ENCODE assay signal across 14 mouse cellular contexts in the genomic region with DNA sequence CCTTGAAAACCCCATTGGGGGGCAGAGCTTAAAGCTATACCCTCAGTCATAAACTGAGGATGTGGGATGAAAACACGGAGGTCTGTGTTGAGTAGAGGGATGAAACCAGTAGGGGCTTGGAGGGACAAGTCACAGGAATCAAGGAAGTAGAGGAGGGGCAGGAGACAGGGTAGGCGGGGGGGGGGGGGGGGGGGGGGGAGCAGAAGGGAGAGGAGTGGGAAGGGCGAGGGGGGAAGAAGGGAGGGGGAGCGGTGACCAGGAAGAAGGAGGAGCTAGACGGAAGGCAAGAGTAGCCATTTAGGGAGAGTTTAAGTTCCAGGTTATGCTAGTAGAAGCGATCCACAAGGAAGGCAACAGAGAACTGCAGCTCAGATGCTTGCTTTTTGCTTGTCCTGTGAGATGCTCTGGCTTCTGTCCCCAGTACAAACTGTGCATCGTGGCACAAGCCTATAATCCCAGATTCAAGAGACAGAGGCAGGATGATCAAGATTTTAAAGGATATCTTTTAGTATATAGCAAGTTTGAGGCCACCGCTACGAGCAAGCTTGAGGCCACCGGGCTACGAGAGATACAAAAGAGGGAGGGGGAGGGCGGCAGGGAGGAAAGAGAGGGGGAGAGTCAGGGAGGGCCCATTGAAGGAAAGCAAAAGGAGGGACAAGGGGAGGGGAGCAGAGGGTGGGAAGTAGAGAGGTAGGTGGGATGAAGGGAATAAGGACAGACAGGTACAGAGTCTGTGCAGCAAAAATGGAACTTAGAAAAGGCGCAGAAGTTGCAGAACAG. TPM values are rescaled to one million over a fixed set of nuclear protein-coding genes. Genes with fewer than 3 reads are reported as not detected.
A peak's percentile ranks its signal among the peaks of the same experiment; 100 is the strongest.
DNase-seq lines count a peak whose midpoint lies in the region; ATAC-seq and TF ChIP-seq lines count a peak whose summit lies in the region.
"Had no signal": no experiment of that assay in that cellular context is flagged by ENCODE, and none has a peak within 500 bp of the region (broad histone marks: within the 10 kb centered on the region; RNA-seq: fewer than 3 reads in every experiment).

No protein-coding gene starts in this region.

- ATAC-seq in heart, embryonic 12.5 days (ENCODE audit: insufficient number of reproducible peaks, low FRiP score), result no peak
- peak; percentile 19; the same call in 1 of the 2 replicates for ATAC-seq in lung, embryonic 15.5 days (ENCODE audit: borderline replicate concordance, extremely low read depth, low FRiP score, low TSS enrichment)
- ATAC-seq in liver, postnatal 0 days, result no peak
- ATAC-seq in hindbrain, embryonic 13.5 days (ENCODE audit: low FRiP score), result no peak
- no peak for ATAC-seq in hindbrain, embryonic 16.5 days
- ATAC-seq: forebrain, embryonic 14.5 days had no signal

- TF ChIP-seq CTCF in liver, postnatal 0 days (IDR thresholded peaks at IDR 0.05; ENCODE audit: low read depth), result no peak

- intact Hi-C loops in heart, postnatal 25 days (cut with DNase I), result loop anchor here (5.0 kb wide), 1 partner anchor 65 kb away; no protein-coding TSS in a partner anchor

- DNase-seq in heart, postnatal 25 days (ENCODE audit: low spot score), result no peak
- DNase-seq in lung, postnatal 36 days, result no peak
- peak; percentile 75 for DNase-seq in R1 (ENCODE audit: low read depth, low spot score)
- no peak for DNase-seq in liver, postnatal 0 days
- DNase-seq: adrenal gland, adult 8-10 months; cerebellum, adult 2 months; gastrocnemius, postnatal 14 days; kidney, adult 18-20 months had no signal

- H3K4me1 ChIP-seq in heart, embryonic 12.5 days (replicated peaks), result 0 out of 2 replicates have a peak, but pooled peaks cover 6% of the 10 kb centered on the region
- H3K4me1 ChIP-seq in lung, embryonic 15.5 days, result 0 out of 2 replicates have a peak, but pooled peaks cover 7% of the 10 kb centered on the region
- peaks cover 5% of the 10 kb centered on the region; the same call in 1 of the 2 replicates for H3K4me1 ChIP-seq in liver, postnatal 0 days (ENCODE audit: insufficient read depth)
- no peaks in the 10 kb centered on the region for H3K4me1 ChIP-seq in hindbrain, embryonic 13.5 days (replicated peaks)
- H3K4me1 ChIP-seq in hindbrain, embryonic 16.5 days (ENCODE audit: control insufficient read depth, insufficient read depth, low read depth, low read length), result no peaks in the 10 kb centered on the region
- H3K4me1 ChIP-seq: hindbrain, embryonic 15.5 days had no signal

- no peak overlapping the region for H3K9ac ChIP-seq in heart, embryonic 12.5 days
- no peak overlapping the region for H3K9ac ChIP-seq in lung, embryonic 15.5 days
- no peak overlapping the region for H3K9ac ChIP-seq in liver, postnatal 0 days (replicated peaks)
- H3K9ac ChIP-seq in hindbrain, embryonic 13.5 days, result no peak overlapping the region
- no peak overlapping the region for H3K9ac ChIP-seq in hindbrain, embryonic 16.5 days (ENCODE audit: low read depth, low read length)
- H3K9ac ChIP-seq: hindbrain, embryonic 15.5 days had no signal

- no peak for TF ChIP-seq EP300 in liver, postnatal 0 days (IDR thresholded peaks at IDR 0.05; ENCODE audit: low read depth)

- no peak overlapping the region for H3K4me3 ChIP-seq in heart, embryonic 12.5 days
- no peak overlapping the region for H3K4me3 ChIP-seq in lung, embryonic 15.5 days
- H3K4me3 ChIP-seq in liver, postnatal 0 days (ENCODE audit: low read depth, low read length), result no peak overlapping the region
- no peak overlapping the region for H3K4me3 ChIP-seq in hindbrain, embryonic 13.5 days
- no peak overlapping the region for H3K4me3 ChIP-seq in hindbrain, embryonic 16.5 days (ENCODE audit: low read length)
- H3K4me3 ChIP-seq: hindbrain, embryonic 15.5 days had no signal

- WGBS in heart, embryonic 12.5 days, result 42% methylated on average over 12 of the region's 13 CpGs
- WGBS in lung, embryonic 15.5 days, result 38% methylated on average over 12 of the region's 13 CpGs
- WGBS in liver, postnatal 0 days (ENCODE audit: insufficient replicate concordance), result 48% methylated on average over 11 of the region's 13 CpGs
- WGBS in hindbrain, embryonic 13.5 days, result 64% methylated on average over 12 of the region's 13 CpGs
- 57% methylated on average over 12 of the region's 13 CpGs for WGBS in hindbrain, embryonic 16.5 days

- peak overlapping the region; percentile 46 for H3K4me2 ChIP-seq in heart, embryonic 12.5 days
- H3K4me2 ChIP-seq in lung, embryonic 15.5 days, result no peak overlapping the region
- H3K4me2 ChIP-seq in liver, postnatal 0 days (ENCODE audit: low read depth, low read length), result 0 out of 2 replicates have a peak overlapping the region, but pooled peaks have one; percentile 13
- H3K4me2 ChIP-seq in hindbrain, embryonic 13.5 days, result no peak overlapping the region
- no peak overlapping the region for H3K4me2 ChIP-seq in hindbrain, embryonic 16.5 days (ENCODE audit: low read length)
- H3K4me2 ChIP-seq: hindbrain, embryonic 15.5 days had no signal

- no peak overlapping the region for H3K27ac ChIP-seq in heart, embryonic 12.5 days (ENCODE audit: poor library complexity, severe bottlenecking)
- H3K27ac ChIP-seq in lung, embryonic 15.5 days, result no peak overlapping the region
- H3K27ac ChIP-seq in liver, postnatal 0 days (ENCODE audit: low read depth), result no peak overlapping the region
- no peak overlapping the region for H3K27ac ChIP-seq in hindbrain, embryonic 13.5 days
- no peak overlapping the region for H3K27ac ChIP-seq in hindbrain, embryonic 16.5 days (ENCODE audit: low read depth, low read length)
- H3K27ac ChIP-seq: hindbrain, embryonic 15.5 days had no signal

- H3K36me3 ChIP-seq in heart, embryonic 12.5 days, result no peaks in the 10 kb centered on the region
- no peaks in the 10 kb centered on the region for H3K36me3 ChIP-seq in lung, embryonic 15.5 days
- no peaks in the 10 kb centered on the region for H3K36me3 ChIP-seq in liver, postnatal 0 days (replicated peaks; ENCODE audit: insufficient read depth, low read length)
- no peaks in the 10 kb centered on the region for H3K36me3 ChIP-seq in hindbrain, embryonic 13.5 days
- no peaks in the 10 kb centered on the region for H3K36me3 ChIP-seq in hindbrain, embryonic 16.5 days (ENCODE audit: control insufficient read depth, insufficient read depth, low read length)
- H3K36me3 ChIP-seq: hindbrain, embryonic 15.5 days had no signal

- H3K27me3 ChIP-seq in heart, embryonic 12.5 days (replicated peaks), result no peaks in the 10 kb centered on the region
- peaks cover 3% of the 10 kb centered on the region; the same call in 1 of the 2 replicates for H3K27me3 ChIP-seq in lung, embryonic 15.5 days
- H3K27me3 ChIP-seq in liver, postnatal 0 days (ENCODE audit: insufficient read depth, low read length), result no peaks in the 10 kb centered on the region
- no peaks in the 10 kb centered on the region for H3K27me3 ChIP-seq in hindbrain, embryonic 13.5 days
- no peaks in the 10 kb centered on the region for H3K27me3 ChIP-seq in hindbrain, embryonic 16.5 days (replicated peaks; ENCODE audit: control insufficient read depth, insufficient read depth, low read length)
- H3K27me3 ChIP-seq: hindbrain, embryonic 15.5 days had no signal

- no peaks in the 10 kb centered on the region for H3K9me3 ChIP-seq in heart, embryonic 12.5 days (replicated peaks)
- no peaks in the 10 kb centered on the region for H3K9me3 ChIP-seq in lung, embryonic 15.5 days
- no peaks in the 10 kb centered on the region for H3K9me3 ChIP-seq in liver, postnatal 0 days (ENCODE audit: low read length)
- H3K9me3 ChIP-seq in hindbrain, embryonic 13.5 days, result no peaks in the 10 kb centered on the region
- no peaks in the 10 kb centered on the region for H3K9me3 ChIP-seq in hindbrain, embryonic 16.5 days (ENCODE audit: control insufficient read depth, low read length)
- H3K9me3 ChIP-seq: hindbrain, embryonic 15.5 days had no signal

RNA-seq across cellular contexts. Expression of gene Jade1, which starts 58.4 kb away (rescaled TPM):
- polyA plus RNA-seq in heart, embryonic 12.5 days (2016; fragmentation: Nextera tagmentation; extraction: Ambion mirVana), result 17.4 and 19.3 TPM in 2 replicates
- total RNA-seq in heart, postnatal 25 days (2021), result 10 to 100 TPM; 29.9 to 36.7 TPM
- 10.9 and 11.0 TPM in 2 replicates for polyA plus RNA-seq in lung, embryonic 15.5 days (2015; fragmentation: Nextera tagmentation; extraction: Ambion mirVana)
- polyA plus RNA-seq in liver, postnatal 0 days (2015; fragmentation: Nextera tagmentation; extraction: Ambion mirVana), result 6.8 and 7.2 TPM in 2 replicates
- polyA plus RNA-seq in hindbrain, embryonic 13.5 days (2015; fragmentation: Nextera tagmentation; extraction: Ambion mirVana), result 11.2 and 12.4 TPM in 2 replicates
- 12.7 TPM in 2 replicates for polyA plus RNA-seq in hindbrain, embryonic 16.5 days (2015; fragmentation: Nextera tagmentation; extraction: Ambion mirVana)

Comparison
In these comparisons a context has a peak if more than half of its experiments do, and no peak if none do; other contexts are left out.
1. H3K4me2 ChIP-seq: peak in heart, embryonic 12.5 days (single experiment) and liver, postnatal 0 days (single experiment); none in lung, embryonic 15.5 days (single experiment), hindbrain, embryonic 13.5 days (single experiment) and hindbrain, embryonic 16.5 days (single experiment).